Mouse (Mus musculus): Measurements from ENCODE around the gene St13. TPM values are rescaled to one million over a fixed set of nuclear protein-coding genes. Genes with fewer than 3 reads are reported as not detected.

The St13 gene
- polyA plus RNA-seq (2012; rRNA removed; ENCODE audit: low replicate concordance): 24.1 and 26.7 TPM in 2 replicates

DNA sequence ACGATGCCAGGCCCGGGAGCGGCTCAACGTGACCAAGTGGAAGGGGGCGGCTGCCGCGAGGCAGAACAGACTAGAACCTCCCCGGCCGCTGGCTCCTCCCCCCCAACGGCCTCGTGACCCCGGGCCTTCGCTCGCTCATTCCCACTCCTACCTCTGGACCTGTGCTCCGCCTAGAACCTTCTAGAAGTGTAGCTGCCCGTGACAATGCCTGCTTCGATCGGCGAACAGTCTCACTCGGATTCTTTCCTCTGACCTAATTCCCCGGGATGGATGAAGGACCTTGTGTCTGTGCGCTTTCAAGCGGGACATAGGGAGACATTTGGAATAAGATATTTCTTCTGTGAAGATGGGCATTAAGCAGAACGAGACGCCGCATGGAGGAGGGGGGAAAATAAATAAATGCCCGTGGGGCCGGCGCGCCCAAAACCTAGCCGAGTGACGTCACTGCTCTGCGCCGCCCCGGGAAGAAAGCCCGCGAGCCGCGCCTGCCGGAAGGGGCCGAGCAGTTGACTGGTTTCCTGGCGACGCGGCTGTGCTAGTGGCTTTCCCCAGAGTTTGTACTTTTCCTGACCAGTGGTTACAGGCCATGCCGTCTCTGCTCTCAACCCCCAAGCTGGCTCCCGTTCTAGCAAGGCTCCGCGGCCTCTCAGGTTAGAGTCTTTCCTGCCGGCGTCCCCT is at the start of gene St13, which contains the start of gene Xpnpep3:
Gene St13 (minus strand): TSS at position 440 of the 678 bp plus-strand sequence.
Gene Xpnpep3 (plus strand): TSS at position 501 of the 678 bp plus-strand sequence.

GRCm38 (mm10) chr15:81408199-81408598 is 8.3 kb upstream of the St13 start, which contains the start of gene Dnajb7:
TSS of gene Dnajb7 (minus strand) at chr15:81408299.

DNA sequence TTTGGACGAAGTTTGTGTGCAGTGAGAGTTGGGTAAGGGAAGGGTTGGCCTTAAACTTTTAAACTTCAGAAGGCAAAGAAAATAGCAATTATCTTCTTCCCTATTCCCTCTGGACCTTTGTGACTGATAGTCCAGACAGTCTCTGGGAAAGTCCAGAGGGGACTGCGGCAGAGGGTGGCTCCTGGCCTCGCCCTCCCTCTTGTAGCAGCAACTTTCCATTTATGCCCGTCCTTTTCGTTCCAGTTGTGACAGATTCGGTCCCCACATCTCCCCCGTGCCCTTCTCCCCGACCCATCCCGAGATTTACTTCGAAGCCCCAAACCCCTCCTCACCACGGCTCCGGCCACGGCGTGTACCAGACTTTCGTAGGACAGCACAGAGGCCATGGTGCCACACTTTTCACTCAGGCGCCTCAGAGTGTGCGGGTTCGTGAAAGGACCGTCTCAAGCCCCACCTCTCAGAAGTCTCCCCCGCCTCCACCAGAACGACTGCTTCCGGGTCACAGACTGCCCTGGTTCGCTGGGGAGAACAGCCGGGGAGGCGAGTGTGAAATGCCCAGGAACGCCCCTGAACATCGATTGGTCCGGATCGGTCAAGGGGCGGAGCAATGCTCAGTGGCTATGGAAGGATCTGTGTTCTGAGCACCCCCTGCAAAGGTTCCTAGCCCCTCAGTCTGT is 39.4 kb downstream of the St13 start, which contains the start of gene Slc25a17:
Gene Slc25a17 (minus strand): TSS at position 468 of the 677 bp plus-strand sequence.

Other genes with a start within 250 kb of the St13 start
- gene Mrtfa, start 209.3 kb downstream of the St13 start, polyA plus RNA-seq (2012; rRNA removed; ENCODE audit: low replicate concordance): 42.6 and 77.7 TPM in 2 replicates
- 0.37 and 1.0 TPM in 2 replicates for gene Mchr1, start 164.6 kb downstream of the St13 start, polyA plus RNA-seq (2012; rRNA removed; ENCODE audit: low replicate concordance)
- gene Slc25a17, start 39.3 kb downstream of the St13 start, polyA plus RNA-seq (2012; rRNA removed; ENCODE audit: low replicate concordance): 21.3 and 45.5 TPM in 2 replicates
- gene Xpnpep3, start 61 bp upstream of the St13 start, polyA plus RNA-seq (2012; rRNA removed; ENCODE audit: low replicate concordance): 8.5 and 12.4 TPM in 2 replicates
- gene Dnajb7, start 8.2 kb upstream of the St13 start, polyA plus RNA-seq (2012; rRNA removed; ENCODE audit: low replicate concordance): not detected in 2 replicates
- 33.9 and 73.1 TPM in 2 replicates for gene Rbx1, start 66.2 kb upstream of the St13 start, polyA plus RNA-seq (2012; rRNA removed; ENCODE audit: low replicate concordance)
- 26.0 and 27.3 TPM in 2 replicates for gene Ep300, start 185.3 kb upstream of the St13 start, polyA plus RNA-seq (2012; rRNA removed; ENCODE audit: low replicate concordance)

Data from mammary gland, adult 2 months (tissue).